Mouse (Mus musculus) liver, adult 10 weeks (tissue): ENCODE results near the gene Uty. TPM values are rescaled to one million over a fixed set of nuclear protein-coding genes. Genes with fewer than 3 reads are reported as not detected.

Experiments used
- polyA plus RNA-seq: library from polyadenylated mRNA; stranded (reverse); fragments of 350-450 nt; fragmentation: Illumina TruSeq; extraction: RNeasy Lipid Tissue Mini Kit (QIAGEN cat#74804); gene quantifications from one replicate; pipeline ENCODE4 v1.2.3, GENCODE M21; 2014; ENCODE audit warnings: low read depth, low replicate concordance

The Uty gene
- polyA plus RNA-seq: not detected

DNA sequence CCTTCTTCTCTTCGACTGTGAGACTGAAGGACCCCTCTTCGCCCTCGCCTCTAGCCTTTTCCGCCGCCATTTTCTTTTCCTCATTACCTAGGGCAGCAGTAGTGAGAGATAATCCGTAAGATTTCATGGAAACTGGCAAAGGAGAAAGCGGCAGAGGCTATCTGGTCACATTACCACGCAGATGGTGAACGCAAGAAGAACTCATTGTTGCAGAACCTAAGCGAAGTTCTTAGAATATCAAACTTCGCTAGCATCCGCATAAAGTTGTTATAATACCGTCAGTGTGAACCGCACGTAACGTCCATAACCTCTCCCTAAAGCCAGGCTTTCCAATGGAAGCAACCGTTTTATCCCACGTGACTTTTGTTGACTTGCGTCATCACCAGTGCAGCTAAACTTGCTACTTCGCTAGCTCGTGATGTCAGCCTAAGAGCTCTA, at the start of gene Uty:
Gene Uty, minus strand, starts transcription at position 334 of the 438 bp plus-strand sequence.

DNA sequence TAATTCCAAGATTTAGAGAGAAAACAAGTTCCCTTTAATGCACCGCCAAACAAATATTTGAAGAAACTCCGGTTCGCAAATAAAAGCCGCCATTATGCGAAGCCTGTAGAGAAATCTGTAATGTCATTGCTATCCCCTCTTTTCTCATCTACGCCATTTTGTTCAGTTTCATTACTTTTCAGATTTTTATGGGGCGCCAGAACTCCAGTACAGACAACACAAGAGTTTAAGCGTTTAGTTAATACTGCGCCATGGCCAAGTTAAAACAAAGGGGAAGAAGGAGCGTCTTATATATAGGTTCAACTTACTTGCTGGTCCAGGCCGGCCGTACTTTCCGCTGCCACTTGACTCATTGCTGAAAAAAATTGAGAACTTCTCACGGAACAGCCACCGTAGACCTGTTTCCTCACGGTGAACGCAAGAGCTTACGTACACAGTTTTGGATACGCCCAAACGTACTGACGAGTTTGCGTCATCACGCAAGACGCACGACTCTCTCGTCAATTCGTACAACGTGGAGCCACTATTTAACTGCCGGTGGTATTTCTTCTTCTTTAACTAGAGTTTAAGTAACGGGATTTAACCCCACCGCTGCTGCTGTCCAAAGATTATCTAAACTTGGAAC, 40.7 kb upstream of the Uty start, which contains the start of gene Ddx3y:
Gene Ddx3y, minus strand, starts transcription at position 459 of the 625 bp plus-strand sequence.

Other genes with a start within 250 kb of the Uty start
- not detected for gene Eif2s3y, start 235.2 kb downstream of the Uty start, polyA plus RNA-seq
- gene Ddx3y, start 40.9 kb upstream of the Uty start, polyA plus RNA-seq: not detected
- not detected for gene Usp9y, start 214.0 kb upstream of the Uty start, polyA plus RNA-seq